Mouse (Mus musculus) right cerebral cortex, adult 18-20 months (tissue): Measurements from ENCODE around the gene March4.
A peak's percentile ranks its signal among the peaks of the same experiment; 100 is the strongest.

ENCODE experiments used
- DNase-seq: peaks from one replicate; pipeline ENCODE4 v3.0.0; 2022; ENCODE audit warnings: mixed read lengths

March4 gene

GRCm38 (mm10) chr1:72536611-72537351 is at the start of gene March4:
Gene March4 (minus strand): TSS chr1:72536930.
- peak; percentile 78 for DNase-seq

- no peak for DNase-seq
Measured at GRCm38 (mm10) chr1:72585971-72586875, 49.5 kb upstream of the March4 start.

- DNase-seq, result no peak
Measured at GRCm38 (mm10) chr1:72583906-72584305, 47.2 kb upstream of the March4 start.

GRCm38 (mm10) chr1:72582947-72583731 is 46.4 kb upstream of the March4 start, which contains the start of gene Smarcal1:
Gene Smarcal1 (plus strand): TSS chr1:72583251.
- DNase-seq, result peak; percentile 98

- DNase-seq, result peak; percentile 28
Measured at GRCm38 (mm10) chr1:72578806-72579205, 42.1 kb upstream of the March4 start.

- DNase-seq, result peak; percentile 44
Measured at GRCm38 (mm10) chr1:72578351-72578750, 41.6 kb upstream of the March4 start.

GRCm38 (mm10) chr1:72577481-72577922 is 40.8 kb upstream of the March4 start:
- no peak for DNase-seq

- DNase-seq, result no peak
Measured at GRCm38 (mm10) chr1:72575121-72575520, 38.4 kb upstream of the March4 start.

GRCm38 (mm10) chr1:72574608-72575007 is 37.9 kb upstream of the March4 start:
- no peak for DNase-seq

- DNase-seq, result no peak
Measured at GRCm38 (mm10) chr1:72574047-72574446, 37.3 kb upstream of the March4 start.

- DNase-seq, result no peak
Measured at GRCm38 (mm10) chr1:72568725-72569124, 32.0 kb upstream of the March4 start.

- DNase-seq, result no peak
Measured at GRCm38 (mm10) chr1:72567056-72567455, 30.3 kb upstream of the March4 start.

GRCm38 (mm10) chr1:72564334-72564962 is 27.7 kb upstream of the March4 start:
- DNase-seq, result no peak

GRCm38 (mm10) chr1:72558625-72559024 is 21.9 kb upstream of the March4 start:
- DNase-seq, result no peak

- no peak for DNase-seq
Measured at GRCm38 (mm10) chr1:72556471-72556870, 19.7 kb upstream of the March4 start.

- no peak for DNase-seq
Measured at GRCm38 (mm10) chr1:72550317-72550716, 13.6 kb upstream of the March4 start.

- DNase-seq, result peak; percentile 40
Measured at GRCm38 (mm10) chr1:72538266-72538665, 1.5 kb upstream of the March4 start.

- peak; percentile 39 for DNase-seq
Measured at GRCm38 (mm10) chr1:72535725-72536571, 782 bp downstream of the March4 start.

- no peak for DNase-seq
Measured at GRCm38 (mm10) chr1:72533439-72533838, 3.3 kb downstream of the March4 start.

GRCm38 (mm10) chr1:72532926-72533325 is 3.8 kb downstream of the March4 start:
- DNase-seq, result no peak

- no peak for DNase-seq
Measured at GRCm38 (mm10) chr1:72530516-72531196, 6.1 kb downstream of the March4 start.
